Mouse (Mus musculus) midbrain, embryonic 14.5 days (tissue): Measurements from ENCODE around the gene Scel. TPM values are rescaled to one million over a fixed set of nuclear protein-coding genes. Genes with fewer than 3 reads are reported as not detected.
A peak's percentile ranks its signal among the peaks of the same experiment; 100 is the strongest.

Experiments used
- ATAC-seq: fragments of 200-750 bp; cut with Nextera tagmentation; 2 replicates; pipeline ENCODE4 v1.8.0; 2017; ENCODE audit warnings: moderate number of reproducible peaks, moderate library complexity; ENCODE audit not compliant: low FRiP score, low TSS enrichment
- DNase-seq: peaks from one replicate; pipeline ENCODE4 v3.0.0-alpha.2; 2015
- H3K27ac ChIP-seq: fragments of 300-500 bp; sonication (generic); replicated peaks from 2 replicates; pipeline ENCODE4 v1.5.1; 2014; ENCODE audit warnings: mild to moderate bottlenecking, low read depth, low read length, moderate library complexity
- H3K27me3 ChIP-seq: fragments of 300-500 bp; sonication (generic); 2 replicates; pipeline ENCODE4 v1.6.1; 2014; ENCODE audit warnings: low read length, control low read depth, mixed read lengths; ENCODE audit not compliant: control insufficient read depth, insufficient read depth
- H3K36me3 ChIP-seq: fragments of 300-500 bp; sonication (generic); 2 replicates; pipeline ENCODE4 v1.6.1; 2014; ENCODE audit warnings: low read length, control low read depth; ENCODE audit not compliant: control insufficient read depth, insufficient read depth
- H3K4me1 ChIP-seq: fragments of 300-500 bp; sonication (generic); 2 replicates; pipeline ENCODE4 v1.6.1; 2014; ENCODE audit warnings: mild to moderate bottlenecking, antibody characterized with exemption, low read length, control low read depth; ENCODE audit not compliant: control insufficient read depth, insufficient read depth
- H3K4me2 ChIP-seq: fragments of 300-500 bp; sonication (generic); 2 replicates; pipeline ENCODE4 v1.6.1; 2014; ENCODE audit warnings: mild to moderate bottlenecking, low read length, moderate library complexity
- H3K4me3 ChIP-seq: fragments of 300-500 bp; sonication (generic); replicated peaks from 2 replicates; pipeline ENCODE4 v1.5.1; 2014; ENCODE audit warnings: low read depth, low read length
- H3K9ac ChIP-seq: fragments of 300-500 bp; sonication (generic); replicated peaks from 2 replicates; pipeline ENCODE4 v1.6.1; 2014; ENCODE audit warnings: mild to moderate bottlenecking, low read length, moderate library complexity
- H3K9me3 ChIP-seq: fragments of 300-500 bp; sonication (generic); 2 replicates; pipeline ENCODE4 v1.6.1; 2016; ENCODE audit warnings: low read length, control low read depth, mixed read lengths; ENCODE audit not compliant: control insufficient read depth
- WGBS: fragments of 180-500 bp; shearing (Covaris S2); extraction: QIAGEN DNeasy Blood & Tissue Kit; methylation state at CpG from one replicate; pipeline ENCODE4 v1.1.7; 2014; 5-methylcytosine and 5-hydroxymethylcytosine counted together
- polyA plus RNA-seq: library from polyadenylated mRNA; unstranded; fragments of >200 nt; fragmentation: Nextera tagmentation; extraction: Ambion mirVana; gene quantifications from 2 replicates; pipeline ENCODE4 v1.2.1, GENCODE M21; 2014

Gene Scel
- polyA plus RNA-seq, 1 experiment from 2014 or later: 0.20 TPM

- H3K4me3 ChIP-seq: no peak overlapping the region
- no peaks in the 10 kb centered on the region for H3K27me3 ChIP-seq
- H3K4me2 ChIP-seq: no peak overlapping the region
- no peak overlapping the region for H3K27ac ChIP-seq
- no peak for ATAC-seq
- no peak for DNase-seq
- no peak overlapping the region for H3K9ac ChIP-seq
- H3K4me1 ChIP-seq: no peaks in the 10 kb centered on the region
- 29% methylated on average over 1 of the region's 1 CpGs for WGBS
- H3K36me3 ChIP-seq: no peaks in the 10 kb centered on the region
- H3K9me3 ChIP-seq: no peaks in the 10 kb centered on the region
Measured at GRCm38 (mm10) chr14:103499060-103499459, 14.1 kb upstream of the Scel start.

GRCm38 (mm10) chr14:103500309-103500708 is 12.8 kb upstream of the Scel start:
- ATAC-seq (no peak), DNase-seq (no peak)
- H3K4me3 ChIP-seq: no peak overlapping the region
- H3K27me3 ChIP-seq: no peaks in the 10 kb centered on the region
- H3K4me2 ChIP-seq: no peak overlapping the region
- no peaks in the 10 kb centered on the region for H3K4me1 ChIP-seq
- 30% methylated on average over 7 of the region's 7 CpGs for WGBS
- no peak overlapping the region for H3K9ac ChIP-seq
- H3K9me3 ChIP-seq: no peaks in the 10 kb centered on the region
- H3K27ac ChIP-seq: no peak overlapping the region
- H3K36me3 ChIP-seq: no peaks in the 10 kb centered on the region

DNA sequence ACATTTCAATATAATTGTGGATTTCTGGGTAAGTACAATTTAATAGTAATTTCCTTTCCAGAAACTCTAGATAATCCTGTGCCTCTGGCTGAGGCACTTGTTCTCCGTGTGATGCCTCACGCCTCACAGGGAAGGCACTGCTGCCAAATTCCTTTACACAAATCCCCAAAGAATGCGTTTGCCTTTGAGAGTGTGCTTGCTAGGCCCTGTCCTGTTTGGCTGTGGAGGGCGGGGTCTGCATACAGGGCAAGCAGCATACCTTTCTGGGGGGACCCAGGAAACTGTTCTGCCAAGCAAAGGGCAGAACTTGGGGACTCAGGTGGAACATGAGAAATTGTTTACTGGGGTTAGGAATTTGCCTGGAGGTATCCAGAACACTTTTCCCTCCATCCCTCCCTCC is 12.2 kb upstream of the Scel start:
- DNase-seq: peak; percentile 39
- Histone ChIP-seq H3K27ac (no peak overlapping the region), H3K36me3 (no peaks in the 10 kb centered on the region), H3K9ac (no peak overlapping the region), H3K4me3 (no peak overlapping the region), H3K4me2 (no peak overlapping the region), H3K4me1 (no peaks in the 10 kb centered on the region), H3K27me3 (no peaks in the 10 kb centered on the region), H3K9me3 (no peaks in the 10 kb centered on the region)
- ATAC-seq: no peak
- WGBS: 11% methylated on average over 4 of the region's 4 CpGs

DNA sequence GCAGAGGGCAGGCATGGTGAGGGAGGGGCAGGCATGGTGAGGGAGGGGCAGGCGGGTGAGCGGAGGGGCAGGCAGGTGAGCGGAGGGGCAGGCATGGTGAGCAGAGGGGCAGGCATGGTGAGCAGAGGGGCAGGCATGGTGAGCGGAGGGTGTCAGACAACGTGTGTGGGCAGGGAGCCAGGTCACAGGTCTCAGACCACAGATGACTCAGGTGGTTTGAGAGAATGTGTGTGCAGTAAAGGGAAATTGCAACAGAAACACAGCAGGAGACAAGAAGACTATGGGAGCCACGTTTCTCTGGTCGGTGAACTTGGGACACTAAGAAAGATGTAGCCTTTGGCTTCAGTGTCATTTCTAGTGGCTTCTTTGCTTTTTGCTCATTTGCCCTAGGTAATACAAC is 8.6 kb upstream of the Scel start:
- H3K36me3 ChIP-seq: no peaks in the 10 kb centered on the region
- H3K27me3 ChIP-seq: no peaks in the 10 kb centered on the region
- no peak overlapping the region for H3K4me2 ChIP-seq
- DNase-seq (no peak), ATAC-seq (no peak)
- H3K4me1 ChIP-seq: no peaks in the 10 kb centered on the region
- no peak overlapping the region for H3K9ac ChIP-seq
- no peaks in the 10 kb centered on the region for H3K9me3 ChIP-seq
- no peak overlapping the region for H3K4me3 ChIP-seq
- H3K27ac ChIP-seq: no peak overlapping the region
- WGBS: 82% methylated on average over 7 of the region's 7 CpGs

- 97% methylated on average over 8 of the region's 8 CpGs for WGBS
- Histone ChIP-seq H3K4me2 (no peak overlapping the region), H3K27me3 (no peaks in the 10 kb centered on the region), H3K4me3 (no peak overlapping the region), H3K27ac (no peak overlapping the region), H3K9me3 (no peaks in the 10 kb centered on the region), H3K4me1 (no peaks in the 10 kb centered on the region), H3K36me3 (no peaks in the 10 kb centered on the region), H3K9ac (no peak overlapping the region)
- no peak for ATAC-seq
- DNase-seq: no peak
Measured at GRCm38 (mm10) chr14:103509544-103509943, 3.6 kb upstream of the Scel start.

GRCm38 (mm10) chr14:103513473-103513811 is 300 bp downstream of the Scel start:
- Histone ChIP-seq H3K9ac (no peak overlapping the region), H3K4me2 (0 out of 2 replicates have a peak overlapping the region, but pooled peaks have one; percentile 16), H3K4me3 (no peak overlapping the region), H3K27me3 (no peaks in the 10 kb centered on the region), H3K27ac (no peak overlapping the region), H3K4me1 (no peaks in the 10 kb centered on the region), H3K9me3 (no peaks in the 10 kb centered on the region), H3K36me3 (no peaks in the 10 kb centered on the region)
- DNase-seq (no peak), ATAC-seq (no peak)
- whole genome bisulfite sequencing: 60% methylated on average over 7 of the region's 7 CpGs

DNA sequence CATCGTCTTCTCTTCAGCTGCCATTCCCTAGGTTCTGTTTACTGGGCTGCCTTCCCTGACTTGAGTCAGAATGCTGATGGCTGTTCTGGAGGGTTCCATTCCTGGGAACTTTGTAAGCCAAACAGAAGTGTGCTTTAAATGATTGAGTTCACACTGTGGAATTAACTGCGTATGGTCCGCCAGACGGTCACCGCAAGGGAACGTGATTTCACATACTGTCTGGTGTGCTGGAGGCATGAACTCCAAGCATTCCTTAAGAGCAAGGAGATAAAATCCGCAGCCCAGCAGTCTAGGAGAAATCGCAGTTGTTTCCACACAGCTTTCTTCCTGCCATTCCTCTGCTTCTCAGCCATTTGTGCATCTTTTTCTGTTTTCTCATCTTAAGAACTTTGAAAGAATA is 2.3 kb downstream of the Scel start:
- Histone ChIP-seq H3K27me3 (no peaks in the 10 kb centered on the region), H3K4me1 (no peaks in the 10 kb centered on the region), H3K27ac (no peak overlapping the region), H3K36me3 (no peaks in the 10 kb centered on the region), H3K9me3 (no peaks in the 10 kb centered on the region), H3K4me3 (no peak overlapping the region), H3K9ac (no peak overlapping the region), H3K4me2 (no peak overlapping the region)
- DNase-seq (no peak), ATAC-seq (no peak)
- WGBS: 91% methylated on average over 8 of the region's 8 CpGs

- Histone ChIP-seq H3K9me3 (0 out of 2 replicates have a peak, but pooled peaks cover 6% of the 10 kb centered on the region), H3K36me3 (no peaks in the 10 kb centered on the region), H3K27me3 (no peaks in the 10 kb centered on the region), H3K4me1 (peaks cover 6% of the 10 kb centered on the region; the same call in 1 of the 2 replicates), H3K4me3 (no peak overlapping the region), H3K4me2 (no peak overlapping the region), H3K27ac (no peak overlapping the region), H3K9ac (no peak overlapping the region)
- no peak for DNase-seq
- 88% methylated on average over 1 of the region's 1 CpGs for WGBS
- ATAC-seq: no peak
Measured at GRCm38 (mm10) chr14:103526286-103526685, 13.1 kb downstream of the Scel start.

- Histone ChIP-seq H3K4me1 (peaks cover 6% of the 10 kb centered on the region; the same call in 1 of the 2 replicates), H3K9me3 (0 out of 2 replicates have a peak, but pooled peaks cover 6% of the 10 kb centered on the region), H3K27me3 (no peaks in the 10 kb centered on the region), H3K9ac (no peak overlapping the region), H3K4me2 (peak overlapping the region; percentile 27; the same call in 1 of the 2 replicates), H3K27ac (no peak overlapping the region), H3K36me3 (no peaks in the 10 kb centered on the region), H3K4me3 (no peak overlapping the region)
- ATAC-seq (no peak), DNase-seq (peak; percentile 39)
- WGBS: 15% methylated on average over 13 of the region's 13 CpGs
Measured at GRCm38 (mm10) chr14:103529733-103530367, 16.7 kb downstream of the Scel start.
